Mouse (Mus musculus): ENCODE results near the gene Fuk. TPM values are rescaled to one million over a fixed set of nuclear protein-coding genes. Genes with fewer than 3 reads are reported as not detected.

Fuk gene
- polyA plus RNA-seq (2015; fragmentation: Nextera tagmentation; extraction: Ambion mirVana) = 6.9 and 8.4 TPM in 2 replicates

DNA sequence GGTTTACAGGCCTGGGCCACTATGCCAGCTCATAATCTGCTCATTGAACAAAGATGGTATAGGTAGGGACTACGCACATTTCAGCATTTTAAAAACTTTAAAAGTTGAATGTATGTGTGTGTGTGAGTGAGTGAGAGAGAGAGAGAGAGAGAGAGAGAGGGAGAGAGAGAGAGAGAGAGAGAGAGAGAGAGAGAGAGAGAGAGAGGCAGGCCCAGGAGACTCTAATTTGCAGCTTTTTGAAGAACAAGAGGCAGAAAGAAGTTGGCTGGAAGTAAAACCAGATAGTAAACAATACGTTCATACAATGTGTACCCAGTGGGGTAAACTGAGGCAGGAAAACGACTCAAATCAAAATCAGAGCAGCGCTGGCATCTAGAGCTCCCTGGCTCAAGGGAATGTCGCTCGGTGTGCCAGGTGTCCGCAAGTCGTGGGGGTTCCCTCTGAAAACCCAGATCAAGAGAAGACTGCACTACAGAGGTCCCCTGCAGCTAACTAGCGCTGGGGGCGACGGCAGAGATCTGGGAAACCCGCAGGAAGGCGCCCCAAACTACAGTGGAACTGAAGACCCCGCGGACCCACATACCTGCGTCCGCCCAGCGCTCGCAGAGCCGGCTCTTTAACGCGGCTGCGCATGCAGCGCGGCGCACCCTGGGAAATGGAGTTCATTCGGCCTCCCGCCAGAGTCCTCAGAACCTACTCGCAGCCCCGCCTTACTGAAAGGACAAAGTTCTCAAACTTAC, at the start of gene Fuk:
TSS of gene Fuk (minus strand) at position 650 of the 740 bp plus-strand sequence.
- peak within 1 kb of the TSS; percentile 83 for H3K9ac ChIP-seq
- no peaks in the 10 kb centered on the region for H3K27me3 ChIP-seq
- ATAC-seq (ENCODE audit: low read depth) = peak; percentile 96
- H3K4me3 ChIP-seq = peak within 1 kb of the TSS; percentile 68
- H3K9me3 ChIP-seq = no peaks in the 10 kb centered on the region
- peaks cover 19% of the 10 kb centered on the region for H3K36me3 ChIP-seq
- peaks cover 6% of the 10 kb centered on the region for H3K4me1 ChIP-seq (replicated peaks)
- peak within 1 kb of the TSS; percentile 67 for H3K4me2 ChIP-seq
- H3K27ac ChIP-seq (replicated peaks) = no peak within 1 kb of the TSS
- 3% methylated on average over 30 of the region's 30 CpGs for WGBS

DNA sequence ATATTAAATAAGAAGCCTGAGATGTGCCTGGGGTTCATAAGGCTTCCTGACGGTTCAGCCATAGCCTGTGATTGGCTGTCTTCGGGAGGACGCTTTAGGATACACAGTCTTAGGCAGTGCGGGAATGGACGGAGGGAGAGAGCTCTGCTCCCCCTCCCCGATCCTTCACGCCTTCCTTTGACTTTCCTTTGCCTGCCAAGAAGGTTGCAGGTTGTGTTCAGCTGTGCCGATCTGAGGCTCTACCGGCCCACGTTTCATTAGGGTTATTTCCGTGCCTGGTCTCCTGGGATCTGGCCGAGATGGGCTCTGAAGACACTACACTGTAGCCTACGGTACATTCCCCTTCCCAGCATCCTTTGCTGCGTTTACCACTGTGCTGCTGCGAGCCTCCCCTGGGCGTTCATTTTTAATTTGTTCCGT, 47.8 kb upstream of the Fuk start:
- no peak overlapping the region for H3K4me3 ChIP-seq
- no peak overlapping the region for H3K9ac ChIP-seq
- no peaks in the 10 kb centered on the region for H3K9me3 ChIP-seq
- H3K27ac ChIP-seq (replicated peaks) = peak overlapping the region; percentile 71
- WGBS = 58% methylated on average over 17 of the region's 17 CpGs
- 0 out of 2 replicates have a peak, but pooled peaks cover 4% of the 10 kb centered on the region for H3K36me3 ChIP-seq
- peak overlapping the region; percentile 36 for H3K4me2 ChIP-seq
- no peaks in the 10 kb centered on the region for H3K27me3 ChIP-seq
- peaks cover 11% of the 10 kb centered on the region for H3K4me1 ChIP-seq (replicated peaks)
- peak; percentile 92 for ATAC-seq (ENCODE audit: low read depth)

DNA sequence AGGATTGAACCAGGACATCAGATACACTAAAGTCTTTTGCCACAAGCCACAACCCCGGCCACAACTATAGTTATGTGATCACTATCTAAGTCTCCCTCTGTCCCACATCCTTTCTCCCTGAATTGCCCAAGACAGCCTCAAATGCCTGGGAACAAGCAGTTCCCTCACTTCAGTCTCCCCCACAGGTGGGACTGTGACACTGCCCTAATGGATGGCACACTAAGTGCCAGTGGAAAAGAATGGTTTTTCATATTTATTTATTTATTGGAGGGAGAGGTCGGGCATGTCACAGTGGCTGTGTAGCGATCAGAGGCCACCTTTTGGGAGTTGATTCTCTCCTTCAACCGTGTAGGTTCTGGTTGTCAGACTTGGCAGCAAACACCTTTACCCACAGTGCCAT, 43.4 kb upstream of the Fuk start:
- 80% methylated on average over 4 of the region's 4 CpGs for WGBS
- Histone ChIP-seq H3K36me3 (no peaks in the 10 kb centered on the region), H3K4me3 (no peak overlapping the region), H3K27me3 (no peaks in the 10 kb centered on the region), H3K4me2 (no peak overlapping the region), H3K4me1 (replicated peaks) (peaks cover 30% of the 10 kb centered on the region), H3K9ac (no peak overlapping the region), H3K27ac (replicated peaks) (no peak overlapping the region), H3K9me3 (no peaks in the 10 kb centered on the region)
- ATAC-seq (ENCODE audit: low read depth) = no peak

DNA sequence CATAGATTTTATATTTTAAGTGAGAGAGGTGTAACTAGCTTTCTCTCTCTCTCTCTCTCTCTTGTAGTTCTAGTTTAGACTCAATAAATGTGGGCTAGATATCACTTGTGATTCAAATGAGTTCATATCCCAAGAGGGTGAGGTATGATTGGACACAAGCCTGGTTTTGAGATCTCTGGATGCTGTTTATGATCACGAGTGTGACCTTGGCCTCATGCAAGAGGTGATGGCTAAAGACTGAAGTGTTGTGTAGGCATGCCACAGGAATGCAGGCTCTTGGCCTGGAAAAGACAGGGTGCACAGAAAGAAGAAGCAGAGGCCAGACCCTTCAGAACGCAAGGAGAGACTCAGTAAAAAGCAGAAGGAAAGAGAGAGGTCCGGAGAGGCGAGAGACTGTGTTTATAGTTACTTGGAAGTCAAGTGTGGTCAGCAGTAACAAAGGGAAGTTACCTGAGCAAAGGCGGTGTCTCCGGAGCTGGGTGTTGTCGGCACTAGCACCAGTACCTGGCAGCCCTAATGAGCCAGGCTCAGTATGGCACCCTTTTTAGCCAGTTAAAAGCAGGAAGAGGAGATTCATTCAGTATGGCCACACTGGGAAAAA, 42.1 kb upstream of the Fuk start:
- no peaks in the 10 kb centered on the region for H3K9me3 ChIP-seq
- H3K9ac ChIP-seq = no peak overlapping the region
- WGBS = 87% methylated on average over 7 of the region's 7 CpGs

DNA sequence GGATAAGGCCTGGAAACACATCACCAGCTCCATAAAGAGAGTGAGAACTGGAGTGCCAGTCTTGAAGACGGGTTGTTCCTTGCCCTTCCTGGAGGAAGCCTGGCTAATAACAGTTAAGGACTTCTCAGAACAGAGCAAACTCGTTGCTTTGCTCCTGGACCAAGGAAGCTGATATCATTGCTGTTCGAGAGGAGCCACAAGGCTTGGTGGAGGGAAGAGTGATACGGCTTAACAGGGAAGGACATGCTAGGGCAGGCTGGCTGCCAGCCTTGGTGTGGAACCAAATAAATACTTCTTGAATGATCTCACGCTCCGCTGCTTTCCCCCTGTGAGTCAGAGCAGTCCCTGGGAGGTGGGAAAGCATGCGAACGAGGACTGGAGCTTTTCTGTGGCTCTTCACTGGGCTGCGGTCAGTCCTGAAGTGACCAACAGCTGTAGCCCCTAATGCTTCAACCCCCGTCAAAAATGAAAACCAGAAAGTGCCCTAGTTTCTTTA, 39.2 kb upstream of the Fuk start:
- H3K9ac ChIP-seq = no peak overlapping the region
- no peaks in the 10 kb centered on the region for H3K9me3 ChIP-seq
- 0 out of 2 replicates have a peak, but pooled peaks have one; percentile 19 for ATAC-seq (ENCODE audit: low read depth)
- no peak overlapping the region for H3K27ac ChIP-seq (replicated peaks)
- no peak overlapping the region for H3K4me2 ChIP-seq
- 54% methylated on average over 10 of the region's 10 CpGs for WGBS
- H3K4me1 ChIP-seq (replicated peaks) = peaks cover 19% of the 10 kb centered on the region
- no peaks in the 10 kb centered on the region for H3K36me3 ChIP-seq
- no peaks in the 10 kb centered on the region for H3K27me3 ChIP-seq
- no peak overlapping the region for H3K4me3 ChIP-seq

More for the DNA sequence above, 42.1 kb upstream of the Fuk start:
- no peak overlapping the region for H3K27ac ChIP-seq (replicated peaks)
- no peaks in the 10 kb centered on the region for H3K27me3 ChIP-seq
- ATAC-seq (ENCODE audit: low read depth) = no peak
- no peaks in the 10 kb centered on the region for H3K36me3 ChIP-seq
- H3K4me3 ChIP-seq = no peak overlapping the region
- H3K4me2 ChIP-seq = no peak overlapping the region
- H3K4me1 ChIP-seq (replicated peaks) = peaks cover 24% of the 10 kb centered on the region

DNA sequence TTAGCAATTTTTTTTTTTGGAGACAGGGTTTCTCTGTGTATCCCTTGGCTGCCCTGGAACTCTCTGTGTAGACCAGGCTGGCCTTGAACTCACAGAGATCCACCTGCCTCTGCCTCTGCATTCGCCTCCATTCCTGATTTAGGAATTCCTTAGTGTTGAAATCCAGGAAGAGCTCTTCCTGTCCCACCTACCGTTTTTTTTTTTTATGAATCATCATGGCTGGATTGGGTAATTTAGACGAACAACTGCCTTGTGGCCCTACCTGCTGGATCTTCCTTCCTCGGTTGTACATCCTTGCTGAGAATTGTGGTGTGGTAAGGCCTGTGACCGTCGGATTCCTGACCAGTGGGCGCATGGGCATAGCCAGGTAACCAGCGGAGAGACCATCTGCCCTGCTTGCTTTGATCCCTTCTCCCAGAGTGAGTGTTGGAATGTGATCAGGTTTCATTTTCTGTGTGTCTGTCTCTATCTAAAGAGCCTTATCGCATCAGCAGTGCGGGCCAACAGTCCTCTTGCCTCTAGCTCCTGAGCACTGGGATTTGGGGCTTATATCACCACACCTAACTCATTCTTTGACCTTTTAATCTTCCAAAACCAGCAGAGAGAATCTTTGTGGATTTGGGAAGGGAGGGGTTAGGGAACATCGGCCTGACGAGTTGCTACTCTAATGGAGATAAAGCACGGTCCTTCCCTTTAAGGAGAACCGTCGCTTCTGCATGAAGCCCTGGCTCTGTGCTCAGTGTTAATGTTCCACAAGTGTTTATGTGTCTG, 38.6 kb upstream of the Fuk start:
- 92% methylated on average over 15 of the region's 15 CpGs for WGBS
- ATAC-seq (ENCODE audit: low read depth) = no peak

DNA sequence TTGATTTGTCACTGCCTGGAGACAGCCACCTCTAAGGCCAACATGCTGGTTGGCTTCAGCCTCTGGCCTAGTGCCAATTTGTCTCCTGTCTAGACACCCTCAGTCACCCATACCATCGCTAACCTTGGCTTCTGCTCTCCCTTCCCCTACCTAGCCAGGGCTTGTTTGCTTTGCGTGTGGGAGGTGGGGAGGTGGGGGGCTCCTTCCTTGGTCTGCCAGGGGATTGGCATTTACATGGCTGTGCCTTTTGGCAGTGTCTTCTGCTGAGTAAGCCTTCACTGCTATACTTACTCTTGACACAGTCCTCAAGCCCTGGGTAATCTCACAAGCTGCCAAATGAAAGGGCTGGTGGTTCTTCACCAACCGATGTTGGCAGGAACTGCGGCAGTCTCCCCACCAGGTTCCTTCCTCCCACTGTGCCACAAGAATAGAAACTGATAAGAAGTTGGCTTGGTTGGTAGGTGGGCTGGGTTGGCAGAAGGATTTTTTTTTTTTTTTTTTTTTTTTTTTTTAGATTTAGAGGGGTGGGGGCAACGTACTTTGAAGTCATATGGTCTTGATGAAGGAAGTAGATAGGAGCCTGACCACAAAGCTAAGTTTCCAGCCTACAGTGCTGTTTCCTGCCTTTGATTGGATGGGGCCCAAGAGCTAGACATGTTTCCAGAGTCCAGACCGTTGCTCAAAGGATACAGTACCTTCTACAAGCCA, 36.7 kb upstream of the Fuk start:
- no peak overlapping the region for H3K4me3 ChIP-seq
- no peaks in the 10 kb centered on the region for H3K36me3 ChIP-seq
- H3K27ac ChIP-seq (replicated peaks) = no peak overlapping the region
- H3K4me1 ChIP-seq (replicated peaks) = peaks cover 19% of the 10 kb centered on the region
- WGBS = 81% methylated on average over 6 of the region's 6 CpGs
- no peak for ATAC-seq (ENCODE audit: low read depth)
- no peak overlapping the region for H3K9ac ChIP-seq
- H3K9me3 ChIP-seq = no peaks in the 10 kb centered on the region
- H3K27me3 ChIP-seq = no peaks in the 10 kb centered on the region
- H3K4me2 ChIP-seq = no peak overlapping the region

More for the DNA sequence above, 38.6 kb upstream of the Fuk start:
- Histone ChIP-seq H3K27ac (replicated peaks) (no peak overlapping the region), H3K9me3 (no peaks in the 10 kb centered on the region), H3K36me3 (no peaks in the 10 kb centered on the region), H3K4me3 (no peak overlapping the region), H3K9ac (no peak overlapping the region), H3K27me3 (no peaks in the 10 kb centered on the region), H3K4me1 (replicated peaks) (peaks cover 19% of the 10 kb centered on the region), H3K4me2 (no peak overlapping the region)

DNA sequence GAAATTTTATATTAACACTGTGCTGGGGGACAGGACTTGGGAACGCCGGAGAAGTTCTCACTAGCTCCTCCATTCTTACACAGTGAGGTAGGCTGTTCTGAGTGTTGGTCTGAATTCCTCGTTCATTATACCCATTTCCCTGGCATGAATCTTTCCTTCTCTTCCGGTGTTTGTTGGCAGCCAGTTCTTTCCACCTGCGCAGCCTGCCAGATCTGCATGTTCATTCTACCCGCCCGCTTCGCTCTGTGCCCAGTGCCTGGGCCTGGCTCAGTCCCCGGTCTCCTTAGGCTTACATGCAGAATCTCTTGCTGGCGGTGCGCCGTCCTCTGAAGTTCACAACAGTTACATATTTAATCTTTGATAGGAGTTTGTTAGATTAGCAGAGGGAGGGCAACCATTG, 33.9 kb upstream of the Fuk start:
- H3K9me3 ChIP-seq = no peaks in the 10 kb centered on the region
- no peak overlapping the region for H3K4me3 ChIP-seq
- H3K27ac ChIP-seq (replicated peaks) = no peak overlapping the region
- ATAC-seq (ENCODE audit: low read depth) = no peak
- H3K36me3 ChIP-seq = no peaks in the 10 kb centered on the region
- H3K27me3 ChIP-seq = no peaks in the 10 kb centered on the region
- no peak overlapping the region for H3K9ac ChIP-seq
- WGBS = 96% methylated on average over 12 of the region's 12 CpGs
- peaks cover 5% of the 10 kb centered on the region for H3K4me1 ChIP-seq (replicated peaks)
- H3K4me2 ChIP-seq = no peak overlapping the region

DNA sequence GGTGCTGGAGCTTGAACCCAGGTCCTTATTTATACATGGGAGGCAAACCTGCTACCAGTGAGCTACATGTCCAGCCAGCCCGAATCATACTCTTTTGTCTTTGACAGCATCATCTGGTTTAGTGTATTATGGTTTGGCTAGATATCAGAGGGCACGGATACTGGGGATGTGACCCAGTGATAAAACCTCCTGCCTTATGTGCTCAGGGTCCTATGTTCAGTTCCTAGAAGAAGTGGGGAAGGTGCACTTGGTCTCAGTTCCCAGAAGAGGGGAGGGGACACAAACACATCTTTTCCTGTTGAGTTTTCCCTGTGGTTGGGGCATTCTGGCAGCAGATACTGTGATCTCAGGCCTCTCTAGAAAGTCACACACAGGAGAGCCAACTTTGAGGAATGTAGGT, 31.0 kb upstream of the Fuk start:
- no peaks in the 10 kb centered on the region for H3K9me3 ChIP-seq
- no peak overlapping the region for H3K9ac ChIP-seq
- WGBS = 96% methylated on average over 2 of the region's 2 CpGs
- no peak overlapping the region for H3K4me3 ChIP-seq
- no peak for ATAC-seq (ENCODE audit: low read depth)
- no peak overlapping the region for H3K4me2 ChIP-seq
- H3K27me3 ChIP-seq = no peaks in the 10 kb centered on the region
- peaks cover 13% of the 10 kb centered on the region for H3K4me1 ChIP-seq (replicated peaks)
- H3K36me3 ChIP-seq = peaks cover 3% of the 10 kb centered on the region; the same call in 1 of the 2 replicates
- no peak overlapping the region for H3K27ac ChIP-seq (replicated peaks)

DNA sequence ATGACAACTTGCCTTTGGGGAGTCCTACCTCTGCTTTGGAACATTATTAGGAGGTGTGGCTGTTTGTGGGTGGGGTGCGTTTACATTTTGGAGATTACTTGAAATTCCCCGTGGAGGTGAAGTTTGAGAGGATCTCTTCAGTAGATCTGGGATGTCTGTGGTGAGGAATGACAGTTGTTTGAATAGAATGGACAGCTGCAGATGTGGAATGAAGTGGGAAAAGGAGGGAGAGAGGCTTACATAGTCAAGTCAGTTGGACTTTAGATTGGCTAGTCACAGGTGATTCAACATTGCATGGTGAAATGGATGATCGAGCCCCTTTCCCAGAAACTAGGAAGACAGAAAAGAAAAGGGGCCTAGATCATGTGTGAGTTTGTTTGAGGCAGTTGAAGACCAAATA, 30.2 kb upstream of the Fuk start:
- Histone ChIP-seq H3K4me3 (no peak overlapping the region), H3K9me3 (no peaks in the 10 kb centered on the region), H3K36me3 (peaks cover 3% of the 10 kb centered on the region; the same call in 1 of the 2 replicates), H3K4me1 (replicated peaks) (peaks cover 14% of the 10 kb centered on the region), H3K27ac (replicated peaks) (no peak overlapping the region), H3K4me2 (no peak overlapping the region), H3K27me3 (no peaks in the 10 kb centered on the region), H3K9ac (no peak overlapping the region)
- ATAC-seq (ENCODE audit: low read depth) = no peak
- 89% methylated on average over 3 of the region's 3 CpGs for WGBS

DNA sequence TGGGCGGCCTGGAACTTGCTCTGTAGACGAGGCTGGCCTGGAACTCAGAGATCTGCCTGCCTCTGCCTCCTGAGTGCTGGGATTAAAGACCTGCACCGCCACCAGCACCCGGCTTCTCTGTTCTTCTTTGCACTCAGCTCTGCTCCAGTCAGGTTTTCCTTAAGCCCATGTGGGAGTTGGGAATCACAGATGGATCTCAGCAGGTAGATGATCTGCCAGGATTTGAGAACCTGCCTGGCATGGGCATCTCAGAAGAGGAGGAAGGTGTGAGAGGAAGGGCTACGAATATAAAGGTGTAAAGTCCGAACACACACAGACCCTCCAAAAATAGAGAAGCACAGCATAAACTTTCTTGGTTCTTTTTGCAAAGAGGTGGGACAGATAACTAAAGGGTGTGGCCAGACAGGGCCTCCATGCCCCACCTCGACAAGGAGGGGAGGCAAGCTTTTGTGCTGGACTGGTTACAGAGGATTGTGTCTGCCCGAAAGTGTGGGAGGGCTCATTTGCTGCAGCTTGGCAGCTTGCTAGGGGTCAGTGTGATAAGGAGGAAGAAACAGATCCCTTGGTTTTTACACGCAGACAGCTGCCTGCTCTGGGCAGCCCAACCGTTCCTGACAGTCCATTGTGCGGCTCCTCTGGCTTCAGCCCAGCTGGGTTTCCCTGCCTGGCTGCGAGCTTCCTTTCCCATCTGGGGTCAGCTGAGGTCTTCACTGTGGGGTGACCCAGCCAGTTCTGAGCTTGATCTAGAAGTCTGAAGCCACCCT, 29.1 kb upstream of the Fuk start:
- peaks cover 20% of the 10 kb centered on the region for H3K4me1 ChIP-seq (replicated peaks)
- no peak overlapping the region for H3K27ac ChIP-seq (replicated peaks)
- no peak for ATAC-seq (ENCODE audit: low read depth)
- no peaks in the 10 kb centered on the region for H3K9me3 ChIP-seq
- no peak overlapping the region for H3K9ac ChIP-seq
- no peak overlapping the region for H3K4me2 ChIP-seq
- H3K4me3 ChIP-seq = no peak overlapping the region
- H3K27me3 ChIP-seq = no peaks in the 10 kb centered on the region
- 82% methylated on average over 12 of the region's 12 CpGs for WGBS
- peaks cover 3% of the 10 kb centered on the region; the same call in 1 of the 2 replicates for H3K36me3 ChIP-seq

Measured in neural tube, embryonic 13.5 days (tissue).